Mouse (Mus musculus) liver, adult (tissue): ENCODE measurements around the gene Ufd1.

Experiments
- GATA4 ChIP-seq: IDR thresholded peaks from 2 replicates; pipeline ENCODE4 v1.6.1; 2014; ENCODE audit warnings: mild to moderate bottlenecking, low read length; ENCODE audit not compliant: insufficient replicate concordance

Ufd1 gene

DNA sequence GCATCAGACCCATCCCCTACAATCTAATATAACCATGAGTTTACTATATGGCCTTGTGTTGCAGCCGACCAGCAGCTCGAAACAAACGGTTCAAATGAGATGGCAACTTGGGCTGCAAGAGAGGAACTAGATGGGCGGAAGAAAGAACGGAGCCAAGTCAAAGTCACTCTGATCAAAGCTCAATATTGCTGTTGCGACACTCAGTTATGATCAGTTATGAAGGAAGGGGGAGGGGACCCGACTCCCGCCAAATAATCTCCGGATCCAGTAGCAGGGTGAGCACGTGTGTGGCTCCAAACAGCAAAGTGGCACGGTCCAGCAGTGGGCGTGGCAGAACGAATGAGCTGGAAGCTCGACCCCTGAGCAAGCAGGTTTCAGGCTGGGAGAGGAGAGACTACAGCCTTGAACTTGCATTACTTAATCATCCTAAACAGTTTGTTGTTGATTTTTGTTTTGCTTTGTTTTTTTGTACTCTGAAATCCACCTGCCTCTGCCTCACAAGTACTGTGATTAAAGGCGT lies 34.8 kb downstream of the Ufd1 start:
- no peak for TF ChIP-seq GATA4

DNA sequence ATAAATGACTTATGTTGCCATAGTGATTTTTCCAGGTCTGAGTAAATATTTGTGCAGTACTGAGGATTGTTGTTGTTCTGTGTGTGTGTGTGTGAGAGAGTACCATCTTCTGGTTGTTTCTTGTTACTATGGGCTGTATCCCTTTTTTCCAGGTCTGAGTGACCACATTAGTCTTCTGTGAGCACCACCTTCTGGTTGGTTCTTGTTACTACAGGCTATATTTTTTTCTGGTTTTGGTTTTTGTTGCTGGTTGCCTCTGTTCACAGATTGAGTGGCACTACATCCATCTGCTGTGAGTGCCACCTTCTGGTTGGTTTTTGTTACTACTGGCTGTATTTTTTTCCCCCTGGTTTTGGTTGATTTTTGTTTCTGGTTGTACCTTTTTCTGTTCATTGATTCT lies 47.0 kb downstream of the Ufd1 start:
- no peak for TF ChIP-seq GATA4

DNA sequence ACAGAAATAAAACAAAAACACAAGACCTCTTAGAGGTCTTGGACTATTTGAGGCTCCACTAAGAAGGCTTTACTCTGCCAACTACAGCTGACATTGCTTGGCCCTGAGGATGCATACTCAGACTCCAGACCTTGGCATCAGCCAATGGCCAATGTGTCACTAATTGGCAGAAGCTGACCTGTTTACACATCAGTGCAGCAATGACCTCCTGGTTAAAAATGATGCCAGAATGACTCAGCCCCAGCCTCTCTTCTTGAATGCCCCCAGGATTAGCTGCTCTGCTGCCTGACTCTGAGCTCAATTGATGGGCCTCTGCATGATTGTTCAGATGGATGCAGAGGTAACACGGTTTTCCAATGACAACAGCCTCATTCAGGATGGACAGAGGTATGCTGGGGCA lies 48.6 kb downstream of the Ufd1 start:
- no peak for TF ChIP-seq GATA4

DNA sequence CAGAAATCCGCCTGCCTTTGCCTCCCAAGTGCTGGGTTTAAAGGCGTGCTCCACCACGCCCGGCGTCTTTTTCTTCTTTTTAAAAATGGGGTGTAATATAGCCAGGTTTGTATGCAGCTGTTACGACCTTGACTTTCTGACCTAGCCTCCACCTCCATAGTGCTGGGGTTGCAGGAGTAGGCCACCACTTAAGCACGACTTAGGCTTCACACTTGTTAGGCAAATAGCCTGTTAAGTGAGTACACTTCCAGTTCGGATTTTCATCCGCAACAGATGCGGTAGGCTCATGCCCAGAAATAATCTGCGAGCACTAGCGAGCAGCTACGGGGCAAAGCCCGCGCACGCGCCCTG lies 64.5 kb downstream of the Ufd1 start:
- TF ChIP-seq GATA4, result no peak

DNA sequence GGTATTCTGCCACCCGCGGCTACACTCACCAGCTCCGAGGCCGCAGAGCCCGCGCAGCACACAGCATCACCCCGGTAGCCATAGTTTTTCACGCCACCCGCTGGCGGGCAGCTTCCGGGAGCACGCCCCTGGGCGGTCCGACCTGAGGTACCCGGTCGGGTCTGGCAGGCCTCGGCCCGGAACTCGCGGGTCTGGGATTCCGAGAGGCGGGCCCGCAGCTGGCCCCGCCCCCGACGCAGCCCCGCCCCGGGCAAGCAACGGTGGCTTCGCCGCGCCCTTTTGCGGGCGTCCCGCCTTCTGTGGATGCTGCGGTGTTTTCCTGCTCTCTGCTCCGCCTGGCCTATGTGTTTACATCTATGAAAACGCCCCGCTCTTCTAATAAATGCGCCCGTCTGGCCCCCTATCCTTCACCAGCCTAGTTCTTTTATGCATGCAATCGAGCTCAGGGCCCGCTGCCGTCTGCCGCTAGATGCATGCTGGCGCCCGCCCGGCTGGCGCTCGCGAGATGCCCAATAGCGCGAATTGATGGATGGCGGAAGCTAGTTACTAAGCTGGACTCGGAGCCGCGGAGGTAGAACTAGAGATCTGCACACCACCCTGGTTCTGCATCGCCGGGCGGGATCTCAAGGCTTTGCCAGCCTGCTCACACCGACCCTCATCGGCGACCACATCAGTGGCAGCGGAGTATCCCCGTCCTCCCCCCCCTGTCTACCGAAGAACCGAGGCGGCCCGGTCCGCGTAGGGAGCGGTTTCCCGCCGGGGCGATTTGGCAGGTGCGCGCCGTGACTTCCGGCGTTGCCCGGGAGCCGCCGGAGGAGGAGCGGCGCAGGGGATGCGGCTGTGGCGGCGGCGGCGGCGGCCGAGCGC lies 65.1 kb downstream of the Ufd1 start, which contains the start of the genes Mrpl40 and Hira:
TSS of gene Mrpl40 (minus strand) at position 421 of the 867 bp plus-strand sequence.
TSS of gene Hira (plus strand) at position 596 of the 867 bp plus-strand sequence.
- TF ChIP-seq GATA4, result no peak; the same call in 1 of the 2 replicates

DNA sequence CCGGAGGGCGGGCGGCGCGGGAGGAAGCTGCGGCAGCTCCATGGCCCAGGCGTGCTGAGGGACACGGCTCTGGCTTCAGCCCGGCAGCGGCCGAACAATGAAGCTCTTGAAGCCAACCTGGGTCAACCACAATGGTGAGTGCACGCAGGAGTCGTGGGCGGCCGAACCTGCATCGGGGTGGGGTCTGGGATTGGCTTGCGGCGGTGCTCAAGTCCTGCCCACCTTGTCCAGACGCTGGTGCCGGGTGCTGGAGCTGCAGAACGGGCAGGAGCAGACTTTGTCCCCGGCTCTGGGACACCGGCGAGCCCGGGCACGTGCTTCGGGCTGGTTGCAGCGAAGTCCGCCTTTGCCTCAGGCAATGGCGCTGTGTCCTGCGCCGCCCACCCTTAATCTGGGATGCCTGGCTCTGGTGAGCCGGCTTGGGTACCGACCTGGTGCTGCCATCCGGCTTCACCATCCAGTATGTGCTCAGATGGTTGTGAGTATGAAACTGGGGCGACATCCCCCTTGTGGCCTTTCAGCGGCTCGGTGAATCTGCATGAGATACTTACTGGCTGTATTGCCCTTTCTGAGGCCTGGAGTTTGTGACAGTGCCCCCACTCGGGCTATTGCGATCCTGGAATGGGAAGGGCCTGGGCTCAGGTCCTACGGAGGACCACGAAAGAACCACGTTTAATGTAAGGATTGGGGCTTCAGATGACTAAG lies 66.0 kb downstream of the Ufd1 start:
- TF ChIP-seq GATA4, result no peak

DNA sequence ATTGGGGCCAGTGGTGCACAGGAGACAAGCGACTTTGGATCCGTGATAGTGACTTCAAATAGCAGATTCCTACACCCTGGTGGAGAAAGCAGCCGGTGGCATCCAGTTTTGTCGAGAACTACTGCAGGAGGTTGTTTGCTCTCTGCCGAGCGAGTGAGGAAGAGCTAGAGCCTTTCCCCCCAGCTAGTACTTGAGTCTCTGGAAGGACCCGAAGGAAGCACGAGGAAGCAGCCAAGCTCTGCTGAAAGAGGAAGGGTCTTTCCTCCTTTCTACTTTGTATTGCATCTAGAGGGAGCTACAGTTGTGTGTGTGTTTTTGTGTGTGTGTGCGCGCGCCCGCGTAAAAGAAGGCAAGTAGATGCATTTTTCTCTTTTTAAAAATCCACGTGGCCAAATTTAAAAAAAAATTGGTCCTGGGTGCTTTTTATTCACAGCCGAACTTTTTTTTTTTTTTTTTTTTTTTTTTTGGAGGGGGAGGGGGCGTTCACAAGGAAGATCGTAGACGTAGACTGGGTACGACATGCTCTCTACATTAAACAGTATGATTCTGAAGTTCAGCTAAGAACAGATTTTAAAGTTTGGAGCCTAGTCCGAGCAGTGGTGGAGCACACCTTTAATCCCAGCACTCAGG lies 66.6 kb downstream of the Ufd1 start:
- no peak for TF ChIP-seq GATA4

DNA sequence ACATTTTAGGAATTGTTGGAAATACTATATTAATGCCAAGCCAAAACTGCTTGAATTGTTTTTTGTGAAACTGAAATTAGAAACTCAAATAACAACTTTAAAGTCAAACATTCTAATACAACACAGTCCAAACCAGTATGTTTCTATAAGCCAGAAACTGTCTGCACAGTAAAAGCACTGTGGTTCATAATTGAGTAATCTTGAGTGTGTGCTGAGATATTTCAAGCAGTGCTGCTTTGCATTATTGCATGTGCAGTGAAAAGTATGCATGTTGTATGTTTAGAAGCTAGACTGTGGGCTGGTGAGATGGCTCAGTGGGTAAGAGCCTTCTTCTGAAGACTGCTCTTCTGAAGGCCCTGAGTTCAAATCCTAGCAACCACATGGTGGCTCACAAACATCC lies 72.5 kb downstream of the Ufd1 start:
- TF ChIP-seq GATA4, result no peak
